Mouse (Mus musculus): Measurements from ENCODE around the gene Hyal3. TPM values are rescaled to one million over a fixed set of nuclear protein-coding genes. Genes with fewer than 3 reads are reported as not detected.
"Not testable (repeated sequence)": the region's sequence is repeated elsewhere in the genome, so short reads cannot be mapped to it uniquely, and the experiment has no call there.

The Hyal3 gene
- polyA plus RNA-seq, 1 experiment from 2014 or later = 2.4 TPM

GRCm38 (mm10) chr9:107567702-107568319, 12.8 kb upstream of the Hyal3 start, which contains the start of gene Hyal2:
Gene Hyal2, plus strand, starts transcription at chr9:107567945.
- ATAC-seq = no peak
- H3K27me3 ChIP-seq (ENCODE audit: control insufficient read depth, insufficient read depth, low read depth, low read length) = no peaks in the 10 kb centered on the region
- peaks cover 46% of the 10 kb centered on the region for H3K4me1 ChIP-seq (ENCODE audit: control insufficient read depth, insufficient read depth, low read length)
- peak within 1 kb of the TSS; percentile 84 for H3K4me3 ChIP-seq (ENCODE audit: low read depth, low read length)
- WGBS = 5% methylated on average over 18 of the region's 18 CpGs
- no peaks in the 10 kb centered on the region for H3K9me3 ChIP-seq (replicated peaks; ENCODE audit: control insufficient read depth, low read length, poor library complexity, severe bottlenecking)
- H3K36me3 ChIP-seq (ENCODE audit: control insufficient read depth, insufficient read depth, low read length) = peaks cover 9% of the 10 kb centered on the region; the same call in 1 of the 2 replicates
- peak within 1 kb of the TSS; percentile 88 for H3K9ac ChIP-seq (ENCODE audit: low read depth, low read length)
- peak within 1 kb of the TSS; percentile 92 for H3K27ac ChIP-seq (ENCODE audit: low read length)
- peak within 1 kb of the TSS; percentile 93 for H3K4me2 ChIP-seq (ENCODE audit: low read length)

- H3K4me3 ChIP-seq (ENCODE audit: low read depth, low read length) = peak overlapping the region; percentile 84
- H3K27me3 ChIP-seq (ENCODE audit: control insufficient read depth, insufficient read depth, low read depth, low read length) = no peaks in the 10 kb centered on the region
- peak; percentile 90 for ATAC-seq
- peaks cover 10% of the 10 kb centered on the region; the same call in 1 of the 2 replicates for H3K36me3 ChIP-seq (ENCODE audit: control insufficient read depth, insufficient read depth, low read length)
- peaks cover 44% of the 10 kb centered on the region for H3K4me1 ChIP-seq (ENCODE audit: control insufficient read depth, insufficient read depth, low read length)
- peak overlapping the region; percentile 92 for H3K27ac ChIP-seq (ENCODE audit: low read length)
- WGBS = under 1% methylated on average over 41 of the region's 41 CpGs
- peak overlapping the region; percentile 93 for H3K4me2 ChIP-seq (ENCODE audit: low read length)
- H3K9ac ChIP-seq (ENCODE audit: low read depth, low read length) = peak overlapping the region; percentile 88
- no peaks in the 10 kb centered on the region for H3K9me3 ChIP-seq (replicated peaks; ENCODE audit: control insufficient read depth, low read length, poor library complexity, severe bottlenecking)
These were observed 12.0 kb upstream of the Hyal3 start for GRCm38 (mm10) chr9:107568331-107569261.

- Histone ChIP-seq H3K9me3 (replicated peaks; ENCODE audit: control insufficient read depth, low read length, poor library complexity, severe bottlenecking) (no peaks in the 10 kb centered on the region), H3K4me1 (ENCODE audit: control insufficient read depth, insufficient read depth, low read length) (peaks cover 37% of the 10 kb centered on the region), H3K27me3 (ENCODE audit: control insufficient read depth, insufficient read depth, low read depth, low read length) (no peaks in the 10 kb centered on the region), H3K9ac (ENCODE audit: low read depth, low read length) (peak overlapping the region; percentile 88), H3K4me3 (ENCODE audit: low read depth, low read length) (peak overlapping the region; percentile 84), H3K27ac (ENCODE audit: low read length) (peak overlapping the region; percentile 92), H3K4me2 (ENCODE audit: low read length) (peak overlapping the region; percentile 93), H3K36me3 (ENCODE audit: control insufficient read depth, insufficient read depth, low read length) (peaks cover 12% of the 10 kb centered on the region; the same call in 1 of the 2 replicates)
- WGBS = under 1% methylated on average over 23 of the region's 23 CpGs
- ATAC-seq = peak; percentile 16
These were observed 11.3 kb upstream of the Hyal3 start for GRCm38 (mm10) chr9:107569270-107569669.

DNA sequence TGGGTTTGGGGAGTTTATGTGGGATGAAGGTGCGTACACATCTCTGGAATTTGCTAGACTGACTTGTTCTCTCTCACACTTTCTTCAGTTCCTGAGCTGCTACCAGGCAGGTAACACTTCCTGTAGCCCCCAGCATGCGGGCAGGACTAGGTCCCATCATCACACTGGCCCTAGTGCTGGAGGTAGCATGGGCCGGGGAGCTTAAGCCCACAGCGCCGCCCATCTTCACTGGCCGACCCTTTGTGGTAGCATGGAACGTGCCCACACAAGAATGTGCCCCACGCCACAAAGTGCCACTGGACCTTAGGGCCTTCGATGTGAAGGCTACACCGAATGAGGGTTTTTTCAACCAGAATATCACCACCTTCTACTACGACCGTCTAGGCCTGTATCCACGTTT, 10.6 kb upstream of the Hyal3 start:
- no peaks in the 10 kb centered on the region for H3K9me3 ChIP-seq (replicated peaks; ENCODE audit: control insufficient read depth, low read length, poor library complexity, severe bottlenecking)
- H3K9ac ChIP-seq (ENCODE audit: low read depth, low read length) = peak overlapping the region; percentile 88
- peak overlapping the region; percentile 92 for H3K27ac ChIP-seq (ENCODE audit: low read length)
- peak overlapping the region; percentile 84 for H3K4me3 ChIP-seq (ENCODE audit: low read depth, low read length)
- ATAC-seq = no peak
- H3K27me3 ChIP-seq (ENCODE audit: control insufficient read depth, insufficient read depth, low read depth, low read length) = no peaks in the 10 kb centered on the region
- H3K36me3 ChIP-seq (ENCODE audit: control insufficient read depth, insufficient read depth, low read length) = peaks cover 14% of the 10 kb centered on the region; the same call in 1 of the 2 replicates
- H3K4me2 ChIP-seq (ENCODE audit: low read length) = peak overlapping the region; percentile 93
- H3K4me1 ChIP-seq (ENCODE audit: control insufficient read depth, insufficient read depth, low read length) = peaks cover 36% of the 10 kb centered on the region
- WGBS = 42% methylated on average over 13 of the region's 13 CpGs

DNA sequence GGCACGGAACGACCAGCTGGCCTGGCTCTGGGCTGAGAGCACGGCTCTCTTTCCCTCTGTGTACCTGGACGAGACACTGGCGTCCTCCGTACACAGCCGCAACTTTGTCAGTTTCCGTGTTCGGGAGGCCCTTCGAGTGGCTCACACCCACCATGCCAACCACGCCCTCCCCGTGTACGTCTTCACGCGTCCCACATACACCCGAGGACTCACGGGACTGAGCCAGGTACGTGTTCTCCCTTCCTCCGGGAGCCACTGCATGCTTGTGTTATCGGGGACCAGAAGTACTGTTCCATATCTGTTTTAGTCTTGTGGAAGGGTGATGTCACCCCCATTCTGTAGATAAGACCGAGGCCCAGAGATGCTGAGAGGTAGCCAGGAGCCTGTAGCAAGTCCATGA, 9.8 kb upstream of the Hyal3 start:
- WGBS = 94% methylated on average over 21 of the region's 21 CpGs
- no peak overlapping the region for H3K9ac ChIP-seq (ENCODE audit: low read depth, low read length)

GRCm38 (mm10) chr9:107571534-107572326, 8.9 kb upstream of the Hyal3 start:
- WGBS = 96% methylated on average over 22 of the region's 22 CpGs
- Histone ChIP-seq H3K4me2 (ENCODE audit: low read length) (no peak overlapping the region; the same call in 1 of the 2 replicates), H3K9ac (ENCODE audit: low read depth, low read length) (no peak overlapping the region)

More for the DNA sequence above, 9.8 kb upstream of the Hyal3 start:
- Histone ChIP-seq H3K27me3 (ENCODE audit: control insufficient read depth, insufficient read depth, low read depth, low read length) (no peaks in the 10 kb centered on the region), H3K9me3 (replicated peaks; ENCODE audit: control insufficient read depth, low read length, poor library complexity, severe bottlenecking) (no peaks in the 10 kb centered on the region), H3K36me3 (ENCODE audit: control insufficient read depth, insufficient read depth, low read length) (peaks cover 14% of the 10 kb centered on the region; the same call in 1 of the 2 replicates), H3K4me1 (ENCODE audit: control insufficient read depth, insufficient read depth, low read length) (peaks cover 36% of the 10 kb centered on the region), H3K27ac (ENCODE audit: low read length) (no peak overlapping the region), H3K4me2 (ENCODE audit: low read length) (peak overlapping the region; percentile 93), H3K4me3 (ENCODE audit: low read depth, low read length) (peak overlapping the region; percentile 84)
- no peak for ATAC-seq

GRCm38 (mm10) chr9:107572327-107572662, 8.3 kb upstream of the Hyal3 start:
- WGBS = 94% methylated on average over 2 of the region's 2 CpGs
- no peak overlapping the region for H3K9ac ChIP-seq (ENCODE audit: low read depth, low read length)
- no peak overlapping the region for H3K27ac ChIP-seq (ENCODE audit: low read length)
- H3K9me3 ChIP-seq (replicated peaks; ENCODE audit: control insufficient read depth, low read length, poor library complexity, severe bottlenecking) = no peaks in the 10 kb centered on the region
- no peak overlapping the region for H3K4me3 ChIP-seq (ENCODE audit: low read depth, low read length)
- H3K4me2 ChIP-seq (ENCODE audit: low read length) = no peak overlapping the region
- H3K36me3 ChIP-seq (ENCODE audit: control insufficient read depth, insufficient read depth, low read length) = peaks cover 14% of the 10 kb centered on the region; the same call in 1 of the 2 replicates
- no peak for ATAC-seq
- H3K27me3 ChIP-seq (ENCODE audit: control insufficient read depth, insufficient read depth, low read depth, low read length) = no peaks in the 10 kb centered on the region
- peaks cover 33% of the 10 kb centered on the region for H3K4me1 ChIP-seq (ENCODE audit: control insufficient read depth, insufficient read depth, low read length)

More at GRCm38 (mm10) chr9:107571534-107572326, 8.9 kb upstream of the Hyal3 start:
- no peak for ATAC-seq
- H3K27me3 ChIP-seq (ENCODE audit: control insufficient read depth, insufficient read depth, low read depth, low read length) = no peaks in the 10 kb centered on the region
- H3K9me3 ChIP-seq (replicated peaks; ENCODE audit: control insufficient read depth, low read length, poor library complexity, severe bottlenecking) = no peaks in the 10 kb centered on the region
- peaks cover 36% of the 10 kb centered on the region for H3K4me1 ChIP-seq (ENCODE audit: control insufficient read depth, insufficient read depth, low read length)
- H3K36me3 ChIP-seq (ENCODE audit: control insufficient read depth, insufficient read depth, low read length) = peaks cover 14% of the 10 kb centered on the region; the same call in 1 of the 2 replicates
- no peak overlapping the region for H3K4me3 ChIP-seq (ENCODE audit: low read depth, low read length)
- H3K27ac ChIP-seq (ENCODE audit: low read length) = no peak overlapping the region

GRCm38 (mm10) chr9:107573774-107574173, 6.8 kb upstream of the Hyal3 start:
- H3K4me1 ChIP-seq (ENCODE audit: control insufficient read depth, insufficient read depth, low read length) = peaks cover 22% of the 10 kb centered on the region

More at GRCm38 (mm10) chr9:107573774-107574173, 6.8 kb upstream of the Hyal3 start:
- 79% methylated on average over 6 of the region's 6 CpGs for WGBS
- H3K36me3 ChIP-seq (ENCODE audit: control insufficient read depth, insufficient read depth, low read length) = peaks cover 14% of the 10 kb centered on the region; the same call in 1 of the 2 replicates
- H3K4me2 ChIP-seq (ENCODE audit: low read length); H3K27me3 ChIP-seq (ENCODE audit: control insufficient read depth, insufficient read depth, low read depth, low read length); ATAC-seq; H3K9me3 ChIP-seq (replicated peaks; ENCODE audit: control insufficient read depth, low read length, poor library complexity, severe bottlenecking); H3K9ac ChIP-seq (ENCODE audit: low read depth, low read length); H3K4me3 ChIP-seq (ENCODE audit: low read depth, low read length); H3K27ac ChIP-seq (ENCODE audit: low read length): not testable (repeated sequence)

All from midbrain, embryonic 16.5 days (tissue).